Mouse (Mus musculus): Measurements from ENCODE around the gene Edem1.

DNA sequence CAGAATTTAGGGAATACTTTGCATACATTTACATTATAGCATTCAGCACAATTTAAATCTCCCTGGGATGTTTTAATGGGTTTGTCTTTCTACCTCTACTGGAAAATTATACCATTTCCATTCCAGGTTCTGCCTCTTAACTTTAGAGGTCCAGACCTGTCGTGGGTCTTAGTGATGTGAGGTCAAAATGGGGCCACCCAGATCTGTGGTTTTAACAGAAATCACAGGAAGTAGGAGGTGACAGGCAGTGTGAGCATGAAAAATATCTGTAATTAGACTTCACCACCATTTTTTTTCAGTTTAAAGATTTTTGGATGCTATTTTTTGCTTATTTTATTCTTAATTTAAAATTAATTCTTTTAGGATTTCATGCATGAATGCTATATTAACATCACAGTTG lies 78.1 kb downstream of the Edem1 start:
- TF ChIP-seq CTCF (IDR thresholded peaks at IDR 0.05; ENCODE audit: control insufficient read depth, insufficient read depth, insufficient read length) (no peak), MAX (IDR thresholded peaks at IDR 0.05) (no peak), MYOG (IDR thresholded peaks at IDR 0.05; ENCODE audit: control insufficient read depth, extremely low read depth, insufficient read length) (no peak)
